Mouse (Mus musculus): ENCODE measurements around the gene Lef1.

The Lef1 gene

DNA sequence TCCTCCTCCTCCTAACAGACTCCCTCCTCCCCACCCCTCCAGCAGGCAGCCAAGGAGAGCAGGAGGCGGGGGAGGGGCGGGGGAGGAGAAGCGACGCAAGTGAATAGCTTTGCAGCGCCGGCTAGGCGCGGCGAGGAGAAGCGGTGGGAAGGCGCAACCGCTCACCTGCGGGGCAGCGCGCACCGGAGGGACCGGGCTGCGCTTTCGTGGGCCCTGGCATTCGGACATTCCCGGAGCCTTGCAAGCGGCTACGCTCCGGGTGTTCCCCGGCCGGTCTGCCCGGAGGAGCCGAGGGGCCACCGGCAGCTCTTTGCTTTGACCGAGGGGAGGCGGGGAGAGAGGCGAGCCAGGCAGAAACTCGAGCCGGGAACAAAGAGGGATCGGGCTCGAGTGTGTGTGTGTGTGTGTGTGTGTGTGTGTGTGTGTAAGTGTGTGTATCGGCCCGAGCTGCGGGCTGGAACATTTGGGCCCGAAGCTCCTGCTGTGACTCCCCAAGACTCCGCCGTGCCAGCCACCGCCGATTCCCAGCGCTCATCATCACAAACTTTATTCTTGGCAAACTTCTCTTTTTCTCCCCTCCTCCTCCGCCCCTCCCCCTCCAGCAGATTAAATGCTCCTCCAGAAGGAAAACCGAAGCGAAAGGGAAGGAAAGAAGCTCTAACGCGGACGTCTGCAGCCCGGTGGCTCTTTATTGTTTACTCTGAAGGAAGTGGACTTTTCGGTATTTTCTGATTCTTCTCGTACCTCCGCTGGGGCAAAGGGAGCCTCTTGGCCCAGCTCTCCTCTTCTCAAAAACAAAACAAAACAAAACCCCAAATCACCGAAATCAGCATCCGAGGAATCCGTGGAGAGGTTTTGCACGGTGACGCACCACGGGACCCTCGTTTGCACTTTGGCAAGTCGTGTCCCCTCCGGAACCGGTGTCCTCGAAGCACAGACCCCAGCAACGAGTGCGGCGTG lies at the start of gene Lef1:
TSS of gene Lef1 (plus strand) at position 281 of the 960 bp plus-strand sequence.
- peak; percentile 57 to 62 for DNase-seq

DNA sequence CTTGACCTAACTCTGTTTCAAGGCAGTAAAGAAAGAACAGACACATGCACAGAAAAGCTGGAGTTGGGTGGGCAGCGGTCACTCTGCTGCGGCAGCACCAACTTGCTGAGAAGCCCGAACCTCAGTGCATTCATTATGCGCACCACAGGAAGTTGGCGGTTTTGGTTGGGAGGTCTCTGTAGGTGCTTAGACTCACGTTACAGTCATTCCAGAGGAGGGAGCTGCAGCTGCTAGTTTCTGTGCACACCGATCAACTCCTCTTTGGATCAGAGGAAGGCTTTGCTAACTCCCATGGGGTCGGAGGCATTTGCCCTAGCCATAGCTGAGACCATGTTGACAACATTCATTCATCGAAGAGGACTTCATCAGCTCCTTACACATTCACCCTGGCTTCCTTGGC lies 45.3 kb upstream of the Lef1 start:
- DNase-seq, result no peak

DNA sequence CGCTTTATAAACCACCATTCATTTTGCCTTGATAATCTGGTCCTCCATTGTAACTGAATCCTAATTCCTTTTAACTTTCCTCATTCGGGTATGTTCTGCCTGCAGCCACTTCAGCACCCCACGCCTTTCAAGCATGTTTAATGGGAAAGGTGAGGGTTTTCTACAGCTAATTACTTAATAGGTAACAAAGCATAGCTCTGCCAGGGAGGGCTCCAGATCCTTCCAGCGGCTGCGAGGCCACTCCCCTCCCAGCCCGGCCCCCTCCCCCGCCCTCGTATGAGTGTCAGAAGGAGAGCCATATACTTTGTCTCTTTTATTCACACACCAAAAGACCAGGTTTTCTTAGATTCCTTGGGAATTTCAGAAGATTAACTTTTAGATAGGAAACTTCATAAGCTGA lies 44.1 kb upstream of the Lef1 start:
- no peak for DNase-seq

DNA sequence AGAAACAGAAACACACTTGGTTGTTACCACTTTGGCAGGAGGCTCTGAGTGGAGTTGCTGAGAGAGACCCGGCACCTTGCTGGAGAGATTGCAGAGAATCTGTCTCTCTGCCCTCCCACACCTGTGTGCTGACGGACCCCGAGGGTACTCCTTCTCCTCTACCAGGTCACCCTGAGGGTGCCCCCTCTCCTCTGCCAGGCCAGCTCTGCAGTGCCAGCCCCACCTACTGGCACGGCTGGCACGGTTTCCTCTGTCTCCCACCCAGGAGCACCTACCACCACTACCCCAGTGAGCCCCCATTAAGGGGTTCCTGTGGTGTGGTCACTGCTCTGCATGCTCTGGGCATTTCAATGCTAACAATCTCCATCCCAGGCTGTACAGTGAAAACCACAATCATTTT lies 42.3 kb upstream of the Lef1 start:
- no peak for DNase-seq

DNA sequence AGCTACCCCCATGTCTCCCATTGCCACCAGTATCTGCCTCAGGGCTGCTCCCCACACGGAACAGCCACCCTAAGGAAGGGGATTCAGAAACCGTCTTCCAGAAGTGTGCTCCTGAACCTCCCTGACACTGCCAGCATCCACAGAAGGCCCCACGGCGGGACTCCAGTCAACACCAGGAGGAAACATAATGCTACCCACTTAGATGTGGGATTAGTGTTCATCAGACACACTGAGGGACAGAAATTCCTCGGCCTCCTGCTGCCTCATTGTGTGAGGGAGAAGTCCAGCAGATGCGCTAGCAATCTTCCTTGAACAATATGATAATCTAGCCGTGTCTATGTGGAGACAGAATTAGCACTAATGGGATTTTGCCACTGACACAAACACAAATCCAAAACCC lies 40.1 kb upstream of the Lef1 start:
- no peak for DNase-seq

DNA sequence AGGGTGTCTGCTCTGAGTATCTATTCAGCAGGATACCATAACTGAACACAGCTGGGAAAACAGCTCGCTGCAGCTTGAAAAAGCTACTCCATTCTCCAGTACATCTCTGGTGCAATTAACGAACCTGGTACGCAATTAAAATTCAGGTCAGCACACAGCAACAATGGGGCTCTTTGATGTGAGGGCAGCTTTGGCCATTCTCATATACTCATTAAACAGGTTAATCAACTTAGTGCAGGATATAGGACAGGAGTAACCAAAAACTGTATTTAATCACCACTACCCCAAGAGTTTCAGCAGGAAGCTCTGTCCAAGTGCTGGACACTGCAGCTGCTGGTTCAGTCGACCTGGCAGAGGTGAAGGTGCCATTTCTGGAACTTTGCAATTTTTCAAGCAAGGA lies 37.6 kb upstream of the Lef1 start:
- DNase-seq, result no peak

DNA sequence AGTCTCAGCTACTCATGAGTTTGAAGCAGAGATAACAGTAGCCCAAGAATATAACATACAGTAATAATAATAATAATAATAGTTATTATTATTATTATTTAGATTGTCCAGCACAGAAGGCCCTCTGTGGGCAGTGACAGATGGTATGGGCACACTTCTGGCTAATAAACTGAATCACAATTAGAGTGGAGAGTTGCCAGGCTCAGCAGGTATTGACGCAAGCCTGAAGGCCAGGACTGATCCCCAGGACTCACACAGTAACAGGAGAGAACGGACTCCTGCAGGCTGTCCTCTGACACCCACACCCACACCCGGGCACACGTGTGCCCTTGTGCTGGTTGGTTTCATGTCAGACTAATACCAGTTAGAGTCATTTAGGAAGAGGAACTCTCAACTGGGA lies 36.3 kb upstream of the Lef1 start:
- DNase-seq, result no peak

DNA sequence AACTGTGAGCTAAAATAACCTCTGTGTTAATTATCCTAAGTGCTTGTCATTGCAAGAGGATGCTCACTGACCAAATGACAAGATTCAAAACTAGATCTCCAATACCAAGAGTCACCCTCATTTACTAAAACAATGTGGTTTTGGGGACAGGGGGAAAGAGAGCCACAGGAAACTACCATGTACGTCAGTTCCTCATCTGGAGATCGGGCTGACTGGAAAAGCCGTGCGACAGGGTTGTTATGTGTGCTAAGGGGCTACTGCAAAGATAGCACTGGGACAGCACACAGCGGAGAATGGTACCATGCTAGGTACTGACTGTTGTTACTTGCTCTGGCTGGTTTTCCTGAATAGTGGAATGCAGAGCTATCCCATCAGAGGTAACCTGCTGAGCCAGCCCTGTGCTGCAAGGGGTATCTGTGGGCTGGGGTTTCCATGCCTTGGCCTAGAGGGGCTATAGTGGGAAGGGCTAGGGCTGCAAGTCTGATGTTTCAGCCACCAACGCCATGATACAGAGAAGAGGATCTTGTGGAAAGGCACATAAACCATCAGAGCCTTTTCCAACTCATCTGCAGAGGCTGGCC lies 32.1 kb upstream of the Lef1 start:
- DNase-seq, result no peak

DNA sequence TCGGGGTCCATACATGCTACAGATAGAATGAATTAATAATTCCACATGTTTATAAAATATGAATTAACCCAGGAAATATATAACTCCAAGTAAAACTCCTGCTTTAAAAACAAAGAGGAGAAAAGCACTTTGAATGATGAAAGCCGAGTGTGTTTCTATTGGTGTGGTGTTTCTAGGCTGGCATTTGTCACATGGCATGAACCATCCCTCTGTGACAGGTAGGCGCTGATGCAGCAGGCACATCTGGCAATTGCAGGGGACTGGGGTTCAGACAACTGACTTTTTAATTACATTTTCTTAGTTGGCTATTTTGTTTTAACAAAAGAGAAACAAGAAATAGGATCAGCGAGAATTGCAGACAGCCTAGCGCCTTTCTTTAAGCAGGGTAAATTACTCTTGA lies 31.6 kb upstream of the Lef1 start:
- no peak for DNase-seq

DNA sequence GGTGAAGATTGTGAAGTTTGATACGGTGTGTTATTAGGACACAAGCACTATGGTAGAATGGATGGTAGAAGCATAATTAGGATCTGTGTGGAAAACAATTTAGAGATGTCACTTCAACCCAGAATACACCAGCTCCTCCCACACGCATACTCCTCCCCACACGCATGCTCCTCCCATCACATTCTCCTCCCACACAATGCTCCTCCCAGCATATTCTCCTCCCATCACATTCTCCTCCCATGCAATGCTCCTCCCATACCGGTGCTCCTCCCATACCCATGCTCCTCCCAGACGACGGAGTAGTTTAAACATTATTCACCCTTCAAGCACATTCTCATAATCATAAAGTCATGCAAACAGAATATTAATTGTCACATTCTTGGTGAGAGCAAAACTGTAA lies 26.5 kb upstream of the Lef1 start:
- no peak for DNase-seq

DNA sequence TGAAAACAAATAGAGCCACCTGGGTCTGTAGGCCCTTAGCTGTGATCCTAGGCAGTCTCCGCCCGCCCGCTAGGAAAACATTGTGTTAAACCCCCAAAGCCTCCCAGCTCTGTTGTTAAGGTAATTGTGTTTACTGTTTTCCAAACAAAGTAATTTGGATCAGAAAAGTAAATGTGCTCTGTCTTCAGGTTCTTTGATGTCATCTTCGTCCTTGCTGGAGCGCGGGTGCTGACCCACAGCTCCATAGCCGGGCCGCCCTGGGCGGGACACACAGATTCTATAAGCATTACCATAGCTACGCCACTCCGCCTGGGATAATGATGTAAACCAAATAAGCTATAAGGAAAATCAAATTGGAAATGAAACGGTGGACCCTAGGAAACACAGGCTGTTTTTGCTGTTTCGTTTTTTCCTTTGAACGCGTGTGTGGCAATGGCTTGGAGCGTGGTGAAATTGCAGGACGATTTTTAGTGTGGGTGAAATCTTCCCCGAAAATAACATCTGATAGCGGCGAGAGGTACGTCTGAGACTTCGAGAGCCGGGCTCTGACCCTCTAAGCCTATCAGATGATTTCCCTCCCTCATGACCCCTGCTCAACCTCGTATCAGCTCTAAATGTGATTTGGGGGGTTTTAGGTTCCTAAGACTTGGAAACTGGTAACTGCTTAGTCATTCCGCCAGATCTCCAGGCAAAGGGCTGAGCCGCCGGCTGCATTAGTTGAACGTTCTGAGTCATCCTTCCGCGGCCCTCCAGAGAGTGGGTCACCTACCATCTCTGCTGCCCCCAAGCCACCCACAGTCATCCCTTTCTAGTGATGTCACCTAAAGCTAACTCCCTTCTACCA lies 25.3 kb upstream of the Lef1 start:
- no peak for DNase-seq

DNA sequence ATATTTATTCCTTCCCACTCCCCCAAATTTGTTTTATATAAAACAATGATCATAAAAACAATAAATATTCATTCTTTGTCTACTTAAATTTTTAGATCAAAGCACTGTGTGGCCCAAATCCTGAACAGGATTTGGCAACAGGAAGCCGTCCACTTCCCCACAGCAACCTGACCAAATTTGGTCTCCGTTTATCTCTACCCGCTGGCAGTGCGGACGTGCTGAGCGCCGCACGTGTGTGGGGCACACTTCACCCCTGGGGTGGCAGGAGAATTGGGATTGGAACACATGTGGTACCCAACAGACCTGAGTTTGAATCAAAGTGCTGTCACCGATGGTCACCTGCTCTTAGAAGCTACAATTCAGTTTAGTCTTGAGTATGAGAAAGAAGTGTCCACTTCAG lies 24.3 kb upstream of the Lef1 start:
- no peak for DNase-seq

DNA sequence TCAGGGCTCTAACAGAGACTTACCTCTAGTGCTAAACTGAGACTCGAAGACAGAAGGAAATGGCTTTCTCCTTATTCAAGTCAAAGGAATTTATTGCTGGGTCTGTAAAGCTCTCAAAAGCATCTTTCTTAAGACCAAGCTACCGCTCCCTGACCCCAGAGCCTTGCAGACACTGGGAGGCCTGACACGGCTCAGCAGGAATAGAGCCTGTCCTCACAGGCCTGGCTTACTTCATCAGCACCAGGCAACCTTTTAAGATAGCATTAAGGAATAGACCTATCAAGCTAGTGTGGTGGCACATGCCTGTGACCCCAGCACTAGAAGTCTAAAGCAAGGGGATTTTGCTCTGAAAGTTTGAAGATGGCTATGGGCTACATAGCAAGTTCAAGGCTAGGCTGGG lies 20.6 kb upstream of the Lef1 start:
- DNase-seq, result no peak

DNA sequence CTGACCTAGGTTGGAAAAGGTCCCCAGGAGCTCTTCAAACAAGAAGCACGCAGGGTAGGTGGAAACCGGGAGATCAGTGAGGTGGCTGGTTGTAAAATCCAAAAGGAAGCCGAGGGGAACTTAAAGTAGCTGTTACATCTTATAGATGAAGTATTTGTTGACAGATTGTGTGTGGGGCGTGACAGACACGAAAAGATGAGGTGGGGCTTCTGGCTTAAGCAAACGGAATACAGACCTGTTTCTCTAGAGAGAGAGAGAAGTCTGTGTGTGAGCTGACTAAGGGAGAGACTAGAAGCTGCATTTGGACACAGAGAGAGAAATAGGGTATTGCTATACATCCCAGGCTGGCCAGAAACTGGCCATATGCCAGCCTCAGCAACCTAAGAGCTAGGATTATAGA lies 18.2 kb upstream of the Lef1 start:
- DNase-seq, result no peak

DNA sequence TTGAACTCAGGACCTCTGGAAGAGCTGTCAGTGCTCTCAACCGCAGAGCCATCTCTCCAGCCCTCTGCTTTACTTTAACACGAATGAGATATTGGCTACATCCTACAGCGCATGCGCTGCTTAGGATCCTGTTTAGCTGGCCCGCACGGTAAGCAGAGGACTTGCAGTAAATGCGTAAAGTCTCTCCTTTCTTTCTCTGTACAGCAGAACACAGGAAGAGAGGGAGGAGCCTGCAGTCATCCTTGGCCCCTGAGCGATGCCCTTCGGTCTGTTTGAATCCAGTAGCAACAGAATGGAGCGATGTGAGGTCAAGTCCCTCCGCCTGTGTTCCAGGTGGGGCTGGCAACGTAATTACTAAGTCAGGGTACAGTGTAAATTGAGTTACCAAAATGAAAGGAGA lies 16.5 kb upstream of the Lef1 start:
- no peak for DNase-seq

DNA sequence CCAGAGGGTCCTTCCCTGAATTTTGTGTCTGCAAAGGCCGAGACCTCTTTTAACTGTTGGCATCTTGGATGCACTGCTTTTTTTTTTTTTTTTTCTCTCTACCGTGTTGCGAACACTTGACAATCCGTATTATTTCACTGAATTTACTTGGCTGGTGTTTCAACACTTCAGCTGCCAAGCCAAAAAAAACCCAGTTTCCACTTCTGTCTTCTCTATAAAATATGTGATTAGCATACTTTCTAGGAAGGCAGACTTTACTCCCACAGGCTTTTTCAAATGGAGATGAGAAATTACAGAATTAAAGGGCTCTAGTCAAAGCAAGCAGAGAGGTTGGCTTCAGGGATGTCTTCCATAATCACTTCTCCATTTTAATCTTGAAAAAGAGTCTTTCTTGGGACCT lies 14.2 kb upstream of the Lef1 start:
- DNase-seq, result no peak

DNA sequence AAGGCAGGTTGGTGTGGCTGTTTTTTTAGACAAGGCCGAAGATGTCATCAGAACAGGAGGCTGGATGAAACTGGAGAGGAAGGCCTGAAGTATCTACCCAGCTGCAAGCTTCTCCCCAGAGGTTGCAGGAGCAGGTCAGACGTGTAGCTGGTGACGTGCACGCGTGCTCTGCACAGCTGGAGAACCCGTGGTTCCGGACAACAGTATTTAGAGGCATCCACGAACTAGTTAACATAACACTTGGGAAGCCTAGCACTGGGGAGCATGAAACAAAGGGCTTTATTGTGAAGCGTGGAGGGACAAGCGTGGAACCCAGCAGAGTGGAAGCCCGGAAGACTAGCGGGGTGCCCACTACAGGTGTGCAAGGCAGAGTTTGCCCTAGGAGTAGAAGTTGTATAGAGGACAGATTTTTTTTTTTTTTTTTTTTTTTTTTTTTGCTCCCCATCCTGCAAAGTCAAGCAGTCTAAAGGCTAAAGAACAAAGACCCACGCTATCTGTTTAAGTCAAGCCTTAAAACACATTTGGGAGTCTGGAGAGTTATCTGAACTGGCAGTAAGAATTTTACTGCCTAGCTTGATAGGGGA lies 8.0 kb upstream of the Lef1 start:
- no peak for DNase-seq

DNA sequence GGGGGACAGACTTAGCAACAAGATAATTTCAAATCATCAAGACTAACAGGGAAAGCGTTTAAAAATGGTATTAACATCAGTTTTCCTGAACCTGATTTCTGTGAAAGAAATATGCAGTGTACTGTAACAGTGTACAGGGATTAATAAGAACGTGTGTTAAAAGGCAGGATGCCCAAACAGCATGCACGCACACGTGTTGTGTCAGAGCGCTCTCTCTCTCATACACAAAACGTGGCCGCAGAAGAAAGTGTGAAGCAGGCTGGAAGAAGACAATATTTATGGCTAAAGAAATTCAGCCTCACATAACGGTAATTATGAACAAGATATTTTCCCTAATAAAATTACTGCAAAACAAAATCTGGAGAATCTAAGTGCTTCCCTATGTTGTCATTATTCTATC lies 4.9 kb upstream of the Lef1 start:
- DNase-seq, result no peak

DNA sequence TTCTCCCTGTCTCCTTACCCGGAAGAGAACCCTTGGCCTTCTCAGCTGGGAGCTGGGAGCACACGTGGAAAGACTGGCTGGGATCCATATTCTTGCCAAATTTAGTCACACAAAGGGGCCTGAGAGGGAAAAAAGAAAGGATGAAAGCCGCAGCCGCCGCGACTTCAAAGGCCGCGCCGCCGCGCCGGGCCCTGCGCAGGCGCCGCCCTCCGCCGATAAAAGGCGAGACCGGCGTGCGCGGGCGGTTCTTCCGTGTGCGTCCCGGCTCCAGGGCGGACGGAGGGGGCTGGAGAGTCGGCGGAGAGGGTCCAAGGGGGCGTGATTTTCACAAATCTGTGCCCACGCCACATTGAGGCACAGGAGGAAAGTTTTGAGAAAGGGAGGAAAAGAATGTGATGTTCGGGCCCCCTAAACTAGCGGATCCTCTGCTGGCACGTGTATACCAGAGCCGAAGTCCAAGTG lies 4.3 kb upstream of the Lef1 start:
- peak; percentile 62 to 81 for DNase-seq

DNA sequence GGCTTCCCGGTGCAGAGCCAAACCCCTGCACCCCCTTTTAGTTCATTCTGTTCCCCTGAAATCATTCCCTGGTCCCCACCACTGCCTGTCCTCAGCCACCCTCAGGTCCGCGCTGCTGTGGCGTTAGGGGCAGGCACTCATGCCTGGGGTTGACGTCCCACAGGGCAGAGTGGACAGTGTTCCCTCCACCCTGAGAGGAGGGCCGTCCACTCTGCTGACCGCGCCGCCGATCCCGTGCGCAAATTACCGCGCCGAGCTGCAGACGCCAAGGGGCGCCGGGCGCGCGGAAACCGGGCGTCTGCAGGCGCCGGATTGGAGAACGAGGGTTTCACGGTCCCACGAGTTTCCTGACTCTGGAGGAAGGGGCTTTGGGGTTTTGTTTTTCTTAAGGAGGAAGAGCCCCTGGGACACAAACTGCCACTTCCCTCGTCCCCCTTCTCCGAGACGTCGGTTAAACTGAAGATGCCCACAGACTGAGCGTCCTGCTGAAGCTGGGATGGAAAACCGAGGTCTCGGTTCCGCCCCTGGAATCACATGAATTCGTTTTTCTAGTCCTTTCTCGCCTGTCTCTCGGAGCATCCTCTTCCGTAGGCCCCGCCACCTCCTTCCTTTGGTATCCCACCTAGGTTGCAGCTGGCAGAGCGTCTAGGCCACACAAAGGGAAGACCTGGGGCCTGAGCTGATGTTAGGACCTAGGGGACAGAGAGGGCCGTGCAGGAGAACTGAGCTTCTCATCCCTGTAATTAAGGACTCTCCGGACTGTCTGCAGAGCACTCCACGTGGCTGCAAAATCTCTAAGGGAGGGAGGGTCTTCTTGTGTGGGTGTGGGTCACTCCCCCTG lies 3.6 kb upstream of the Lef1 start:
- DNase-seq, result peak in 1 of 2 experiments; percentile 29

DNA sequence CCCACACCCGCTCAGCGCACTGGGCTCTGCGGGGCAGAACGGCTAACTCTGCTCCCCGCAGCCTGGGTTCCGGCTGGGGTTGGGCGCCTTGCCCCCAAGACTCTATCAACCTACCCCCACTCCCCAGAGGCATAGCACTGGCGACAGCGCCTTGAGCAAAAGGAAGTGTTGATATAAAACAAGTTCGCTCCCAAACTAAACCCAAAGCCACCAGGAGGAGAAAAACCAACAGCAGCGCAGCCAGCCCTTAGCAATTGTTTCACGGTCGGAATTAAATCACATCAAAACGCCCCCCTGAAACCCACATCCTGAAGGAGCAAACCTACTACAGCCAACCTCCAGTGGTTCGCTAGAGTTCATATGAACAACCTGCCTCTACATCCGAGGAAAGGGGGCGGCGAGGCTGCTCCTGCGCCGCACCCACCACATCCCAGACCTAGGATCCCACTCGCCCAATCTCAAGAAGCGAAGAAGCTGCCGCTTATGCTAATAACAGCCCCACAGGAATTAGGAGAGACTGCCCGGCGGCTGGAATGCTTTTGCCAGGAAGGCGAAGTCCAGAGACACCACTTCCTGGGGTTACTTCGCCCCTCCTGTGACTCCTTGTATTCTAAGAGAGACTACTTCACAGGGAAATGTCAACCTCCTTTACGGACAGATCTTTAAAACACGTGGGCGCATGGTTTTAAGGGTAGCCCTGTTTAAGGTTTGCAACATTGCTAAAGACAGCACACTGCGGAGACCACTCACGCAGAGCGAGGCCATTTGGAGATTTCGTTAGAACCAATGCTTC lies 2.8 kb upstream of the Lef1 start:
- no peak for DNase-seq
